In the genomic region with DNA sequence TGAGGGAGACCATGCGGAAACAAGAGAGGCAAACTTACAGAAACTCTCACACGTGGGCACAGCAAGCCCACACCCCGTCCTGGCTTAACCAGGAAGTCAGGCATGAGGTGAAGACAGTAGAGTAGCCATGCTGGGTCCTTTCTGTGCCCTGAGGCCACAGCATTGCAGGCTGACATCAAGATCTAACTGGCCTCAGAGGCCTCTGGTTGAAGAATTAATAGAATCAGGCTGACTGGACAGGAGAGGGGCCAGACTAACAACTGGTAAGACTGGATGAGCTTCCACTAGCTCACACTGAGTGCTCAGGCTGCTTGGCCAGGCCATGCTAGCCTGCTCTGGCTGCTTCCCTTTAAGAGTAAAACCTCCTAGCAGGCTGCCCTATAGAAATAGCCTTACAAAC, we compare ENCODE assay signal across 9 mouse cellular contexts. TPM values are rescaled to one million over a fixed set of nuclear protein-coding genes. Genes with fewer than 3 reads are reported as not detected.
DNase-seq lines count a peak whose midpoint lies in the region; ATAC-seq and TF ChIP-seq lines count a peak whose summit lies in the region.
"Had no signal": no experiment of that assay in that cellular context is flagged by ENCODE, and none has a peak within 500 bp of the region (broad histone marks: within the 10 kb centered on the region; RNA-seq: fewer than 3 reads in every experiment).

No protein-coding gene starts in this region.

- no peaks in the 10 kb centered on the region for H3K27me3 ChIP-seq in heart, embryonic 16.5 days (ENCODE audit: control insufficient read depth, insufficient read depth, low read length)
- no peaks in the 10 kb centered on the region for H3K27me3 ChIP-seq in intestine, postnatal 0 days (replicated peaks; ENCODE audit: control insufficient read depth, insufficient read depth, low read length)
- H3K27me3 ChIP-seq: lung, embryonic 15.5 days had no signal

- H3K36me3 ChIP-seq in heart, embryonic 16.5 days (ENCODE audit: control insufficient read depth, insufficient read depth): no peaks in the 10 kb centered on the region
- H3K36me3 ChIP-seq in intestine, postnatal 0 days (ENCODE audit: control insufficient read depth, insufficient read depth): no peaks in the 10 kb centered on the region
- H3K36me3 ChIP-seq: lung, embryonic 15.5 days had no signal

- H3K27ac ChIP-seq in heart, embryonic 16.5 days (ENCODE audit: low read length): peak overlapping the region; percentile 67
- peak overlapping the region; percentile 23; the same call in 1 of the 2 replicates for H3K27ac ChIP-seq in intestine, postnatal 0 days (ENCODE audit: low read depth, low read length)
- H3K27ac ChIP-seq: lung, embryonic 15.5 days had no signal

- peak; percentile 4 for DNase-seq in adrenal gland, adult 2 months
- DNase-seq in adrenal gland, postnatal 4 days (ENCODE audit: low spot score in 2 of 2): no peak
- no peak for DNase-seq in heart, adult 8-10 months (ENCODE audit: low spot score)
- DNase-seq in 3T3-L1 (ENCODE audit: low read depth, low spot score): peak; percentile 70
- no peak for DNase-seq in spleen, postnatal 14 days (ENCODE audit: low spot score in 2 of 2)
- no peak for DNase-seq in retina, postnatal 1 day

- peaks cover 7% of the 10 kb centered on the region; the same call in 1 of the 2 replicates for H3K9me3 ChIP-seq in heart, embryonic 16.5 days (replicated peaks; ENCODE audit: control insufficient read depth, low read length)
- no peaks in the 10 kb centered on the region for H3K9me3 ChIP-seq in intestine, postnatal 0 days (ENCODE audit: control insufficient read depth)
- H3K9me3 ChIP-seq: lung, embryonic 15.5 days had no signal

- no peak overlapping the region for H3K4me2 ChIP-seq in heart, embryonic 16.5 days (ENCODE audit: low read depth, low read length)
- no peak overlapping the region for H3K4me2 ChIP-seq in intestine, postnatal 0 days (replicated peaks; ENCODE audit: low read depth)

- TF ChIP-seq CTCF in intestine, postnatal 0 days (IDR thresholded peaks at IDR 0.05; ENCODE audit: low read depth): no peak

- H3K4me1 ChIP-seq in heart, embryonic 16.5 days (ENCODE audit: control insufficient read depth, insufficient read depth, low read length): peaks cover 17% of the 10 kb centered on the region
- H3K4me1 ChIP-seq in intestine, postnatal 0 days (replicated peaks; ENCODE audit: control insufficient read depth, insufficient read depth, low read length): no peaks in the 10 kb centered on the region; the same call in 1 of the 2 replicates

- no peak overlapping the region for H3K4me3 ChIP-seq in heart, embryonic 16.5 days (ENCODE audit: low read length)
- H3K4me3 ChIP-seq in intestine, postnatal 0 days (ENCODE audit: low read depth, low read length): no peak overlapping the region
- H3K4me3 ChIP-seq: lung, embryonic 15.5 days had no signal

- H3K9ac ChIP-seq in heart, embryonic 16.5 days (ENCODE audit: low read length): no peak overlapping the region
- H3K9ac ChIP-seq in intestine, postnatal 0 days (ENCODE audit: low read depth, low read length): no peak overlapping the region
- H3K9ac ChIP-seq: lung, embryonic 15.5 days had no signal

- ATAC-seq in heart, embryonic 16.5 days (replicated peaks; ENCODE audit: extremely low read depth, insufficient read depth, low FRiP score): no peak
- ATAC-seq in intestine, postnatal 0 days: peak; percentile 12; the same call in 1 of the 2 replicates

- WGBS in heart, embryonic 16.5 days: 60% methylated on average over 3 of the region's 3 CpGs
- WGBS in intestine, postnatal 0 days: 54% methylated on average over 3 of the region's 3 CpGs

RNA-seq across cellular contexts. Expression of gene Tlr5, which starts 45.5 kb away (rescaled TPM):
- total RNA-seq in adrenal gland, adult 2 months (2021): 1 to 10 TPM; 1.1 to 1.8 TPM
- 0.95 and 1.1 TPM in 2 replicates for polyA plus RNA-seq in adrenal gland, adult 2 months (2012; rRNA removed)
- total RNA-seq in adrenal gland, postnatal 4 days (2021): 1 to 10 TPM; 1.6 to 1.8 TPM
- 1.6 and 1.7 TPM in 2 replicates for polyA plus RNA-seq in heart, embryonic 16.5 days (2015; fragmentation: Nextera tagmentation; extraction: Ambion mirVana)
- total RNA-seq in heart, adult 8-10 months (2022): 1 to 10 TPM in 2 of 4 experiments, under 1 TPM in 2; 0.69 to 1.1 (median 0.99) TPM
- polyA plus RNA-seq in intestine, postnatal 0 days (2015; fragmentation: Nextera tagmentation; extraction: Ambion mirVana): 4.3 and 5.0 TPM in 2 replicates

Comparison
In these comparisons a context has a peak if more than half of its experiments do, and no peak if none do; other contexts are left out.
1. DNase-seq: peak in adrenal gland, adult 2 months (single experiment) and 3T3-L1 (single experiment); none in adrenal gland, postnatal 4 days (0 of 2), heart, adult 8-10 months (single experiment), spleen, postnatal 14 days (0 of 2) and retina, postnatal 1 day (single experiment).